Mouse (Mus musculus) ES-Bruce4 (cell line): Measurements from ENCODE around the gene Mex3a. TPM values are rescaled to one million over a fixed set of nuclear protein-coding genes. Genes with fewer than 3 reads are reported as not detected.
A peak's percentile ranks its signal among the peaks of the same experiment; 100 is the strongest.

Source experiments
- H3K27ac ChIP-seq: 2 replicates; pipeline ENCODE4 v1.5.1; 2012; ENCODE audit warnings: low read length, inconsistent platforms; ENCODE audit not compliant: insufficient read depth
- H3K27me3 ChIP-seq: 2 replicates; pipeline ENCODE4 v1.6.1; 2012; ENCODE audit warnings: mild to moderate bottlenecking, low read length, inconsistent platforms; ENCODE audit not compliant: control insufficient read depth, poor library complexity, insufficient read depth, severe bottlenecking
- H3K36me3 ChIP-seq: 2 replicates; pipeline ENCODE4 v1.6.1; 2012; ENCODE audit warnings: inconsistent platforms, mild to moderate bottlenecking, low read length, moderate library complexity; ENCODE audit not compliant: control insufficient read depth, poor library complexity, insufficient read depth, severe bottlenecking
- H3K4me1 ChIP-seq: one replicate; pipeline ENCODE4 v1.8.1; 2011; ENCODE audit warnings: low read length; ENCODE audit not compliant: control insufficient read depth, insufficient read depth
- H3K4me3 ChIP-seq: 2 replicates; pipeline ENCODE4 v1.5.1; 2011; ENCODE audit warnings: low read depth, mild to moderate bottlenecking, low read length
- H3K9ac ChIP-seq: 2 replicates; pipeline ENCODE4 v1.6.1; 2012; ENCODE audit warnings: low read depth, mild to moderate bottlenecking, inconsistent platforms; ENCODE audit not compliant: poor library complexity, severe bottlenecking
- H3K9me3 ChIP-seq: replicated peaks from 2 replicates; pipeline ENCODE4 v1.6.1; 2012; ENCODE audit warnings: mild to moderate bottlenecking, low read length, inconsistent platforms; ENCODE audit not compliant: control insufficient read depth, poor library complexity, insufficient read depth, severe bottlenecking
- CTCF ChIP-seq: IDR thresholded peaks from one replicate; pipeline ENCODE4 v1.8.1; 2011; ENCODE audit warnings: low read depth, low read length
- EP300 ChIP-seq: IDR thresholded peaks from 2 replicates; pipeline ENCODE4 v1.6.1; 2011; ENCODE audit warnings: low read depth, low read length; ENCODE audit not compliant: insufficient read depth
- POLR2A ChIP-seq: IDR thresholded peaks from one replicate; pipeline ENCODE4 v1.8.1; 2011; ENCODE audit warnings: low read length; ENCODE audit not compliant: insufficient read depth
- polyA plus RNA-seq: library from polyadenylated mRNA; stranded (reverse); fragments of >200 nt; gene quantifications from 2 replicates; pipeline ENCODE4 v1.2.4, GENCODE M21; 2011; ENCODE audit warnings: low read depth; ENCODE audit not compliant: missing spikeins, insufficient read depth, insufficient read length

Mex3a gene
- polyA plus RNA-seq, 1 experiment, result 43.4 TPM

- Histone ChIP-seq H3K4me1 (peaks cover 22% of the 10 kb centered on the region), H3K9me3 (no peaks in the 10 kb centered on the region), H3K9ac (no peak overlapping the region), H3K36me3 (peaks cover 8% of the 10 kb centered on the region; the same call in 1 of the 2 replicates), H3K27ac (peak overlapping the region; percentile 27), H3K27me3 (no peaks in the 10 kb centered on the region), H3K4me3 (no peak overlapping the region)
- TF ChIP-seq EP300 (no peak), POLR2A (no peak), CTCF (no peak)
These were observed 6.3 kb downstream of the Mex3a start for GRCm38 (mm10) chr3:88538271-88539145.

- Histone ChIP-seq H3K9ac (no peak overlapping the region), H3K36me3 (peaks cover 8% of the 10 kb centered on the region; the same call in 1 of the 2 replicates), H3K4me3 (no peak overlapping the region), H3K4me1 (peaks cover 22% of the 10 kb centered on the region), H3K27me3 (no peaks in the 10 kb centered on the region), H3K9me3 (no peaks in the 10 kb centered on the region), H3K27ac (no peak overlapping the region)
- TF ChIP-seq EP300 (peak; percentile 68; the same call in 1 of the 2 replicates), CTCF (no peak), POLR2A (no peak)
These were observed 7.2 kb downstream of the Mex3a start for GRCm38 (mm10) chr3:88539397-88539796.

GRCm38 (mm10) chr3:88540085-88540484, 7.9 kb downstream of the Mex3a start:
- peaks cover 8% of the 10 kb centered on the region; the same call in 1 of the 2 replicates for H3K36me3 ChIP-seq
- H3K9ac ChIP-seq, result no peak overlapping the region
- H3K27ac ChIP-seq, result peak overlapping the region; percentile 21
- no peaks in the 10 kb centered on the region for H3K27me3 ChIP-seq
- TF ChIP-seq CTCF (no peak), EP300 (no peak), POLR2A (no peak)
- H3K4me3 ChIP-seq, result no peak overlapping the region
- H3K9me3 ChIP-seq, result no peaks in the 10 kb centered on the region
- peaks cover 20% of the 10 kb centered on the region for H3K4me1 ChIP-seq

- Histone ChIP-seq H3K27me3 (no peaks in the 10 kb centered on the region), H3K4me3 (no peak overlapping the region), H3K36me3 (peaks cover 8% of the 10 kb centered on the region; the same call in 1 of the 2 replicates), H3K4me1 (peaks cover 17% of the 10 kb centered on the region), H3K9ac (no peak overlapping the region), H3K9me3 (no peaks in the 10 kb centered on the region), H3K27ac (no peak overlapping the region)
- no peak for TF ChIP-seq EP300
- TF ChIP-seq POLR2A, result no peak
- no peak for TF ChIP-seq CTCF
These were observed 9.6 kb downstream of the Mex3a start for GRCm38 (mm10) chr3:88541622-88542401.

- Histone ChIP-seq H3K4me3 (no peak overlapping the region), H3K27ac (no peak overlapping the region), H3K36me3 (peaks cover 5% of the 10 kb centered on the region; the same call in 1 of the 2 replicates), H3K27me3 (no peaks in the 10 kb centered on the region), H3K9ac (no peak overlapping the region), H3K4me1 (peaks cover 19% of the 10 kb centered on the region), H3K9me3 (no peaks in the 10 kb centered on the region)
- TF ChIP-seq EP300 (no peak), CTCF (no peak), POLR2A (no peak)
These were observed 10.3 kb downstream of the Mex3a start for GRCm38 (mm10) chr3:88542486-88542885.

- no peaks in the 10 kb centered on the region for H3K27me3 ChIP-seq
- no peaks in the 10 kb centered on the region for H3K36me3 ChIP-seq
- no peak overlapping the region for H3K9ac ChIP-seq
- no peak overlapping the region for H3K27ac ChIP-seq
- no peak overlapping the region for H3K4me3 ChIP-seq
- TF ChIP-seq EP300, result no peak
- no peak for TF ChIP-seq CTCF
- TF ChIP-seq POLR2A, result no peak
- no peaks in the 10 kb centered on the region for H3K9me3 ChIP-seq
- H3K4me1 ChIP-seq, result peaks cover 18% of the 10 kb centered on the region
These were observed 11.0 kb downstream of the Mex3a start for GRCm38 (mm10) chr3:88543174-88543573.
